Mouse (Mus musculus): Measurements from ENCODE around the gene Col23a1.

The Col23a1 gene

GRCm38 (mm10) chr11:51390521-51390920, 100.8 kb downstream of the Col23a1 start:
- DNase-seq: no peak

- DNase-seq: peak; percentile 87 to 91
These were observed 101.8 kb downstream of the Col23a1 start for GRCm38 (mm10) chr11:51391548-51391947.

- no peak for DNase-seq
These were observed 104.7 kb downstream of the Col23a1 start for GRCm38 (mm10) chr11:51394301-51394865.

GRCm38 (mm10) chr11:51396451-51396850, 106.7 kb downstream of the Col23a1 start:
- peak; percentile 59 to 83 for DNase-seq

- DNase-seq: peak; percentile 63 to 80
These were observed 108.4 kb downstream of the Col23a1 start for GRCm38 (mm10) chr11:51398084-51398483.

- no peak for DNase-seq
These were observed 110.6 kb downstream of the Col23a1 start for GRCm38 (mm10) chr11:51400356-51400755.

GRCm38 (mm10) chr11:51401481-51402128, 111.9 kb downstream of the Col23a1 start:
- DNase-seq: no peak

- no peak for DNase-seq
These were observed 114.2 kb downstream of the Col23a1 start for GRCm38 (mm10) chr11:51403886-51404285.

- DNase-seq: no peak
These were observed 115.2 kb downstream of the Col23a1 start for GRCm38 (mm10) chr11:51404865-51405440.

- DNase-seq: no peak
These were observed 116.8 kb downstream of the Col23a1 start for GRCm38 (mm10) chr11:51406531-51406930.

GRCm38 (mm10) chr11:51407351-51407750, 117.6 kb downstream of the Col23a1 start:
- no peak for DNase-seq

GRCm38 (mm10) chr11:51410771-51411170, 121.1 kb downstream of the Col23a1 start:
- peak in 1 of 2 experiments; percentile 24 for DNase-seq

- no peak for DNase-seq
These were observed 124.8 kb downstream of the Col23a1 start for GRCm38 (mm10) chr11:51414520-51414919.

- no peak for DNase-seq
These were observed 125.4 kb downstream of the Col23a1 start for GRCm38 (mm10) chr11:51415049-51415688.

- no peak for DNase-seq
These were observed 129.1 kb downstream of the Col23a1 start for GRCm38 (mm10) chr11:51418807-51419206.

- DNase-seq: no peak
These were observed 132.2 kb downstream of the Col23a1 start for GRCm38 (mm10) chr11:51421878-51422277.

- peak; percentile 41 to 58 for DNase-seq
These were observed 133.0 kb downstream of the Col23a1 start for GRCm38 (mm10) chr11:51422713-51423112.

- no peak for DNase-seq
These were observed 136.4 kb downstream of the Col23a1 start for GRCm38 (mm10) chr11:51426155-51426554.

GRCm38 (mm10) chr11:51429428-51430179, 139.9 kb downstream of the Col23a1 start:
- no peak for DNase-seq

GRCm38 (mm10) chr11:51430180-51430578, 140.5 kb downstream of the Col23a1 start:
- no peak for DNase-seq

GRCm38 (mm10) chr11:51431287-51431686, 141.6 kb downstream of the Col23a1 start:
- peak; percentile 20 to 46 for DNase-seq

- no peak for DNase-seq
These were observed 142.2 kb downstream of the Col23a1 start for GRCm38 (mm10) chr11:51431968-51432367.

- no peak for DNase-seq
These were observed 152.3 kb downstream of the Col23a1 start for GRCm38 (mm10) chr11:51442006-51442405.
